7 mouse cellular contexts compared by ENCODE assay signal in the genomic region with DNA sequence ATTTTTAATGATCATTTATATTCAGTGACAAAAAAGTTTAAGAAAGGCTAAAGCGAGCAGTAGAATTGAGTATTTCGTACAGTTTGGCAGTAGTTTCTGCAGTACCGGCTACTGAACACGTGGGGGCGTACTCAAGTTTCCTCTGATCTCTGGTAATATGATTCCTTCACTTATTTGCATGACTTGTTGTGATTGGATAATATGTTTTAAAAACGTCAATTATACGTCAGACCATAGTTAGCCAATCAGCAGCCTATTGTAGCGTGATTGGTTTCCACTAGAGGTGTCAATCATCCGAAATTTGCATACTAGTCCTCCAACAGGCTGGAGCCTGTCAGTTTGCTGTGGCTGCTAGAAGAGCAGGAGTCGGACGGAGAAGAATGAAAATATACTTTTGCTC.
DNase-seq lines count a peak whose midpoint lies in the region; ATAC-seq lines count a peak whose summit lies in the region.

No protein-coding gene starts in this region.

- H3K9ac ChIP-seq in forebrain, embryonic 16.5 days (replicated peaks; ENCODE audit: low read depth, low read length): no peak overlapping the region
- H3K9ac ChIP-seq in hindbrain, embryonic 11.5 days (ENCODE audit: low read depth, low read length): no peak overlapping the region
- H3K9ac ChIP-seq in limb, embryonic 13.5 days: no peak overlapping the region
- no peak overlapping the region for H3K9ac ChIP-seq in midbrain, embryonic 12.5 days (replicated peaks)

- under 1% methylated on average over 11 of the region's 11 CpGs for WGBS in forebrain, embryonic 16.5 days
- WGBS in hindbrain, embryonic 11.5 days: under 1% methylated on average over 11 of the region's 11 CpGs
- 0% methylated on average over 11 of the region's 11 CpGs for WGBS in limb, embryonic 13.5 days
- WGBS in midbrain, embryonic 12.5 days: 1% methylated on average over 11 of the region's 11 CpGs

- H3K9me3 ChIP-seq in forebrain, embryonic 16.5 days (ENCODE audit: control insufficient read depth, low read length): no peaks in the 10 kb centered on the region; the same call in 1 of the 2 replicates
- no peaks in the 10 kb centered on the region for H3K9me3 ChIP-seq in hindbrain, embryonic 11.5 days (ENCODE audit: control insufficient read depth, low read length)
- H3K9me3 ChIP-seq in limb, embryonic 13.5 days: no peaks in the 10 kb centered on the region
- H3K9me3 ChIP-seq in midbrain, embryonic 12.5 days: no peaks in the 10 kb centered on the region

- no peak overlapping the region for H3K4me3 ChIP-seq in forebrain, embryonic 16.5 days (replicated peaks; ENCODE audit: low read length)
- H3K4me3 ChIP-seq in hindbrain, embryonic 11.5 days (ENCODE audit: low read depth, low read length): no peak overlapping the region
- no peak overlapping the region for H3K4me3 ChIP-seq in limb, embryonic 13.5 days
- no peak overlapping the region for H3K4me3 ChIP-seq in midbrain, embryonic 12.5 days

- peaks cover 40% of the 10 kb centered on the region for H3K27me3 ChIP-seq in forebrain, embryonic 16.5 days (replicated peaks; ENCODE audit: control insufficient read depth, insufficient read depth, low read length)
- H3K27me3 ChIP-seq in hindbrain, embryonic 11.5 days (ENCODE audit: control insufficient read depth, insufficient read depth, low read length): peaks cover 15% of the 10 kb centered on the region
- H3K27me3 ChIP-seq in limb, embryonic 13.5 days: 0 out of 2 replicates have a peak, but pooled peaks cover under 1% of the 10 kb centered on the region
- H3K27me3 ChIP-seq in midbrain, embryonic 12.5 days: peaks cover 40% of the 10 kb centered on the region

- H3K36me3 ChIP-seq in forebrain, embryonic 16.5 days (ENCODE audit: control insufficient read depth, insufficient read depth): no peaks in the 10 kb centered on the region
- H3K36me3 ChIP-seq in hindbrain, embryonic 11.5 days (ENCODE audit: control insufficient read depth, insufficient read depth, low read length): no peaks in the 10 kb centered on the region
- H3K36me3 ChIP-seq in limb, embryonic 13.5 days: no peaks in the 10 kb centered on the region
- H3K36me3 ChIP-seq in midbrain, embryonic 12.5 days: no peaks in the 10 kb centered on the region

- peak; percentile 75 for ATAC-seq in forebrain, embryonic 16.5 days
- peak; percentile 80 for ATAC-seq in hindbrain, embryonic 11.5 days (ENCODE audit: low FRiP score)
- peak; percentile 76 for ATAC-seq in limb, embryonic 13.5 days (ENCODE audit: low FRiP score, low read depth)
- ATAC-seq in midbrain, embryonic 12.5 days (ENCODE audit: low FRiP score, low read depth): peak; percentile 77

- H3K4me1 ChIP-seq in forebrain, embryonic 16.5 days (replicated peaks; ENCODE audit: control insufficient read depth, insufficient read depth, low read length): peaks cover 15% of the 10 kb centered on the region
- peaks cover 10% of the 10 kb centered on the region for H3K4me1 ChIP-seq in hindbrain, embryonic 11.5 days (replicated peaks; ENCODE audit: control insufficient read depth, insufficient read depth, low read length)
- peaks cover 50% of the 10 kb centered on the region for H3K4me1 ChIP-seq in limb, embryonic 13.5 days
- H3K4me1 ChIP-seq in midbrain, embryonic 12.5 days: peaks cover 42% of the 10 kb centered on the region

- H3K4me2 ChIP-seq in forebrain, embryonic 16.5 days (ENCODE audit: low read length): no peak overlapping the region
- H3K4me2 ChIP-seq in hindbrain, embryonic 11.5 days (replicated peaks; ENCODE audit: low read depth, low read length): no peak overlapping the region
- H3K4me2 ChIP-seq in limb, embryonic 13.5 days (replicated peaks): peak overlapping the region; percentile 75
- no peak overlapping the region for H3K4me2 ChIP-seq in midbrain, embryonic 12.5 days (replicated peaks)

- no peak overlapping the region for H3K27ac ChIP-seq in forebrain, embryonic 16.5 days (ENCODE audit: low read length)
- H3K27ac ChIP-seq in hindbrain, embryonic 11.5 days (ENCODE audit: low read depth, low read length): no peak overlapping the region
- no peak overlapping the region for H3K27ac ChIP-seq in limb, embryonic 13.5 days
- no peak overlapping the region for H3K27ac ChIP-seq in midbrain, embryonic 12.5 days (replicated peaks)

- DNase-seq in ES-CJ7 (ENCODE audit: low read depth, low spot score) (peak; percentile 97), adipocyte (ENCODE audit: low spot score) (peak; percentile 99)
- peak; percentile 87 for DNase-seq in hindbrain, embryonic 11.5 days (ENCODE audit: low spot score)
- no peak for DNase-seq in spleen, postnatal 14 days (ENCODE audit: low spot score in 2 of 2)

Comparison
In these comparisons a context has a peak if more than half of its experiments do, and no peak if none do; other contexts are left out.
1. DNase-seq: peak in ES-CJ7 (single experiment), adipocyte (single experiment) and hindbrain, embryonic 11.5 days (single experiment); none in spleen, postnatal 14 days (0 of 2).
2. Peak in every context shown above with its lines, with median percentiles within 50 percentile points of each other: ATAC-seq.